Mouse (Mus musculus): ENCODE results near the gene Ube2z.

GRCm38 (mm10) chr11:96005403-96006271, 59.6 kb downstream of the Ube2z start, which contains the start of gene Igf2bp1:
- TF ChIP-seq CTCF (IDR thresholded peaks at IDR 0.05; ENCODE audit: extremely low read depth, insufficient read length, insufficient replicate concordance, low read depth, low read length) (no peak), POLR2A (IDR thresholded peaks at IDR 0.05; ENCODE audit: low read depth, low read length) (no peak)

All from small intestine, adult 2 months (tissue).